Mouse (Mus musculus): Measurements from ENCODE around the gene Spock1.

The Spock1 gene

DNA sequence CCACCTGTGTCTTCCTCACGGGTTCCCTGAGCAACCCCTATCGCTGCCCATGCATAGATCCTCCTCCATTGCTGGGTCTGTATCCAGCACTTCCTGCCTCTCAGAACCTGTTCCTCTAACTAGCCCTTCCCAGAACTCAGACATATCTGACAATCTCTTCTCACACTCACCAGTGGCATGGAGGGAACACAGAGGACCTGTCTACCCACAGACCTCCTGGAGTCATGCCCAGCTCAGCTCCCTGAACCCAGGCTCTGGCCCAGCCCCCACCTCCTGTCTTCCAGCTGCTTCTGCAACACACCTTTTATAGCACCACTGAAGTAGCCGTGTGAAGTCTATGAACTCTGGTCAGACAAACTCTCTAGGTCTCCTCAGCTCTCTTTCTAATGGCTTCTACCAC, 101.3 kb downstream of the Spock1 start:
- DNase-seq (ENCODE audit: low read depth, low spot score): no peak

GRCm38 (mm10) chr13:57806301-57806700, 101.8 kb downstream of the Spock1 start:
- DNase-seq (ENCODE audit: low read depth, low spot score): peak; percentile 98

DNA sequence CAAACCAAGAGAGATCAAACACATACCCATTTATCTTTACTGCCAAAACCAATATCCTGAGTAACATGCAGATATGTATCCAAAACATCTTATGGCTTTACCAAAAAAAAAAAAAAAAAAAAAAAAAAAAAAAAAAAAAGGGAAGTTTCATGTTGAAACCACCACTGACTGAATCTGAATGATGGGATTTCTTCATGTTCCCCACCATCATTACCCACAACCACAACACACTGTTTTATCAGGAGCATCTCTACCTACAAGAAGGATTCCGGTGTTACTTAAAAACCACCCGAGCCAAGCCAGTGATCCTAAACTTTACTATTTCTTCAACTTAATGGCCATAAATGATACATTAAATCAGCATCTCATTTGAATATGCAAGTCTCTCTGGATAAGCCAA, 109.5 kb downstream of the Spock1 start:
- no peak for DNase-seq (ENCODE audit: low read depth, low spot score)

- no peak for DNase-seq (ENCODE audit: low read depth, low spot score)
Observed at GRCm38 (mm10) chr13:57796951-57797692, 111.0 kb downstream of the Spock1 start.

DNA sequence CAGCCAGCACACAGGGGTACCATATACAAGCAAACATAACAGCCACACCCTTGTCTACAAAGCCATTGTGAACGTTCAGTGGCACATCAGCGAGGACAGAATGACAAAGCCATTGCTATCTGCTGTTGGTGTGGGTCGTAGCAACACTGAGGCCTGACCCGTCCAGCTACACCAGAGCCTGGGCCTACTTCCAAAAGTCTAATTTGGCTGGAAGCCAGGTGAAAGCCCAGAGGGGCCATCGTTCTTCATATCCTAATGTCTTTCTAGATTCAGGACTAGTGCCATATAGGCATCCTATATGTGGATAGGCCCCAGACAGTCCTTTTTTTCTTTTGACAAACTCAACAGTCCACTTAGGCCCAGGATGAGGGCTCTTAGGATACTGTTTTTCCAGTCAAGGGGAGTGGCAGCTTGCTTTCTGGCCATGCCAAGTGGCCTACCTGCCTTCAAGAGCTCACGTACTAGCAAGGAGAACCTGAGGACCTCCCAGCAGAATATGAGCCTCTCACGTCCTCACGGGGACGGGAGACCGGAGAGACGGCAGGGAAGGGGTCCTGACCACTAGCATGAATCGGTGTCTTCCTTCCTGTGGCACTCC, 114.4 kb downstream of the Spock1 start:
- DNase-seq (ENCODE audit: low read depth, low spot score): no peak

GRCm38 (mm10) chr13:57789796-57790195, 118.3 kb downstream of the Spock1 start:
- DNase-seq (ENCODE audit: low read depth, low spot score): peak; percentile 75

- no peak for DNase-seq (ENCODE audit: low read depth, low spot score)
Observed at GRCm38 (mm10) chr13:57788299-57788698, 119.8 kb downstream of the Spock1 start.

DNA sequence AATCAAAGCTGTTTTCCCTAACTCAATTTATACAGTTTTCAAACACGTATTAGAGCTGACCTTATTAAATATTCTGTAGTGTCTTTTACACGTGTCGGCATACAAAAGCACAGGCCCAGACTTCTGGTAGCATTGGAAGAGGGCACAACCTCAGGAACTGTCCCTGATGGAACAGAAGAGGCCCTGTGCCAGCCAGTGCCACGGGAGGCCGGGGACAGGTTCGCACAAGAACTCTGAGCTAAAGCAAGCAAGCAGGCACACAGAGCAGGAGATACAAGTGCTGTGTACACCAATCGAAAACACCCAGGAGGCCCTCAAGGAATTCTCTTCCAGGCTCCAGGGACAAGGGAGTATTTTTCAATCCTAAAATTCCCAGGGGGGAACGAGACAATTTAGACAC, 121.9 kb downstream of the Spock1 start:
- DNase-seq (ENCODE audit: low read depth, low spot score): peak; percentile 69

DNA sequence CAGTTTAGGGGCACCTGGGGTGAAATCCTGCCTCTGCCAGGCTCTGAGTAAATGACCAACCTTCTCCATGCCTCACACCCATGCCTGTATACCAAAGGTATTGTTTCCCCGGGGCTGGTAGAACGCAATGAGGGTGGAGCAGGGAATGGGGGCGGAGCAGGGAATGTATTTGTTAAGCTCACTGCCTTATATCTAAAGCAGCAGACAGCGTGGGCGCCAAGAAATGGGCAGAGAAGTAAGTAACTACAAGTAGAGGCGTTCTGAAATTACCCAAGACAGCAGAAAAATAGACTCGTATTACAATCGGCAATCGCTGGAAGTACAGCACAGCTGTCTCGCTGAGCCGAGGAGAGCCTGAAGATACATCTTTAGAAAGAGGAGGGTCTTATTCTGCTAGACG, 125.2 kb downstream of the Spock1 start:
- peak; percentile 81 for DNase-seq (ENCODE audit: low read depth, low spot score)

GRCm38 (mm10) chr13:57782107-57782561, 126.0 kb downstream of the Spock1 start:
- peak; percentile 90 for DNase-seq (ENCODE audit: low read depth, low spot score)

- DNase-seq (ENCODE audit: low read depth, low spot score): peak; percentile 76
Observed at GRCm38 (mm10) chr13:57779146-57779545, 129.0 kb downstream of the Spock1 start.

- no peak for DNase-seq (ENCODE audit: low read depth, low spot score)
Observed at GRCm38 (mm10) chr13:57778524-57778923, 129.6 kb downstream of the Spock1 start.

GRCm38 (mm10) chr13:57771998-57772397, 136.1 kb downstream of the Spock1 start:
- DNase-seq (ENCODE audit: low read depth, low spot score): no peak

DNA sequence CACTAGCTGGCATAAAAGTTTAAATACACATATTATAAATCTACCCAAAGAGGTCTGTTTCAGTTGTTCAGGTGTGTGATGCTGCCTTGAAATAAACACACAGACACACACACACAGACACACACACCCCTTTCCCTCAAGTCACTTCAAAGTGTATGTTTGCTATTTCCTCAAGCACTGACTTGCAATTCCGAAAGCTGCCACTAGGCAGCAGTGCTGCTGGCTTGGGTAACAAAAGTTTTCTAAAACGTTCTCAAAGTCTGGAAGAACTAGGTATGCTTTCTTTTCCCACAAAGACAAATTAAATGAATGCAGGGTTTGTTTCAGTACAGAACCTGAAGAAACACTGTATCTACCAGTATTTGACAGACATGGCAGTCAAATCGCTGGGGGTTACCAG, 141.4 kb downstream of the Spock1 start:
- DNase-seq (ENCODE audit: low read depth, low spot score): peak; percentile 37

DNA sequence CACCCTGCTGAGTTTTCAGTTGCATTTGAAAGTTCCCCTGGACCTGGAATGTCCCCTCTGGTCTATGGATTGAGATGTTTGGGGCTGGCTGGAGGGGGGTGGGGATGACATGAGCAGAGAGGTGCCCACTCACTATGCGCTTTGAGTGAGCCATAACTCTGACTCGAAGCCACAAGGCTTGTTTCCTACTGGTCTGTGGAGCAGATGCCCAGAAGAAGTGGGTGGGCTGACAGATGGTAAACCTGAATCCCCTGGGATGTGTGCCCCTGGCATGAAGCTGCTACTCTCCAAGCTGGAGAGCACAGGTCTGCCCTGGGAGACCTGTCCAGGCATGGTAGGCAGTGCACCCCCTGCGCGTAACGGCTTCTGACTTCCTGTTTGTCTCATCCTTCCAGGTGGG, 147.0 kb downstream of the Spock1 start:
- DNase-seq (ENCODE audit: low read depth, low spot score): peak; percentile 81

GRCm38 (mm10) chr13:57760618-57761017, 147.5 kb downstream of the Spock1 start:
- peak; percentile 48 for DNase-seq (ENCODE audit: low read depth, low spot score)

DNA sequence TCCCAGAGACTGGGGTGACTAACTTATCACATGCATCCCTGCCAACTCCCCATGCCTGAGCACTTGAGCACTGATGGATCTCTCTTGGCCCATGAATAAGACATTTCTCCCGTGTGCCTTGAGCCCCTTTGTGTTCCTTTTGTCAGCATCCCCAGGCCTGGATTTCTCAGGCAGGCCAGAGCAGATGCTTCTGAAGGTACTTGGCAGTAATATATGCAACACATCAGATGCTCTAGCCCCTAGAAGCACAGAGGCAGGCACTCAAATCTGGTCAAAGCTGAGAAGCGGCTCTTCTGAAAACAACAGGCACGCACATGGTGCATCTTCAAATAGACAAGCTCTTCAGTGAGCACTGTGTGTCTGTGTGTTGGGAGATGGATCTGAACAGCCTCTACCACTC, 151.8 kb downstream of the Spock1 start:
- peak; percentile 77 for DNase-seq (ENCODE audit: low read depth, low spot score)

GRCm38 (mm10) chr13:57750831-57751230, 157.3 kb downstream of the Spock1 start:
- DNase-seq (ENCODE audit: low read depth, low spot score): no peak

GRCm38 (mm10) chr13:57744667-57745066, 163.5 kb downstream of the Spock1 start:
- no peak for DNase-seq (ENCODE audit: low read depth, low spot score)

GRCm38 (mm10) chr13:57741186-57741585, 166.9 kb downstream of the Spock1 start:
- DNase-seq (ENCODE audit: low read depth, low spot score): peak; percentile 62

- no peak for DNase-seq (ENCODE audit: low read depth, low spot score)
Observed at GRCm38 (mm10) chr13:57740473-57740872, 167.7 kb downstream of the Spock1 start.

DNA sequence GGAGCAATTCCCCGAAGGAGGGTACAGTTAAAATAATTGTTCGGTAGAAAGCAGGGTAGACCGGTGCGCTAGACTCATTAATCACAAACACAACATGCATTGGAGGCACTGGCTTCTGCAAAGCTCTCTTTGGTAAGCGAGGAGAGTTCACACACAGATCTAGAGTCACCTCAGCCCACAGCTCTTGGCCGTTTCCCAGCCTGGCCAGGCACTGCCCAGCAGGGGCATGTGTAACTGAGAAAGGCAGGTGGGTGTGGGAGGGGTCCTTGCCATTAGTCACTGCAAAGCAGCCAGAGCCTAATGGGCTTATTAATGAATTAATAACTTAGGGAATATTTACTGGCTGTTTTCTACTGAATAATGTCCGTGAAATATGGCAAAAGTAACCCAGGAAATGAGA, 172.1 kb downstream of the Spock1 start:
- DNase-seq (ENCODE audit: low read depth, low spot score): no peak

- DNase-seq (ENCODE audit: low read depth, low spot score): peak; percentile 71
Observed at GRCm38 (mm10) chr13:57734549-57734948, 173.6 kb downstream of the Spock1 start.
